Mouse (Mus musculus): ENCODE data around the gene Megf11.
A peak's percentile ranks its signal among the peaks of the same experiment; 100 is the strongest.
"Not testable (repeated sequence)": the region's sequence is repeated elsewhere in the genome, so short reads cannot be mapped to it uniquely, and the experiment has no call there.

Megf11 gene

GRCm38 (mm10) chr9:64645462-64645861 is 260.0 kb downstream of the Megf11 start:
- DNase-seq (ENCODE audit: low read depth, low spot score) = no peak

DNA sequence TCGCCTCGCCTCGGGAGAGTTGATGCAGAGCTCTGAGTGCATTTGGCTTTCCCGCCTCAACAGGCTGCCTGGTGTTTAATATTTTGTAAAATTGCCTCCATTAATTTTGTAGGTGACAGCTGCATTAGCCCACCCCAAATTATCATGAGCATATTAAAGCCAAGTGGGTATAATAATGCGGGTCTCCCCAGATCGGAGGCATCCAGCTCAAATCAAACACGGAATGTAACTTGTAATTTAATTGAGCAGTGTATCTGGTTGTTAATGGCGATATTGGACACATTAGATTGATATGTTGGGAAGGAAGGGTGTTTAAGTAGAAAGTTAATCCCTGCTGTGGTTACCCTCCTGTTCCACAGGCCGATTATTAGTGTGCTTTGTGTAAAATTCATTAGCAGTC is 264.0 kb downstream of the Megf11 start:
- no peak for DNase-seq (ENCODE audit: low read depth, low spot score)

DNA sequence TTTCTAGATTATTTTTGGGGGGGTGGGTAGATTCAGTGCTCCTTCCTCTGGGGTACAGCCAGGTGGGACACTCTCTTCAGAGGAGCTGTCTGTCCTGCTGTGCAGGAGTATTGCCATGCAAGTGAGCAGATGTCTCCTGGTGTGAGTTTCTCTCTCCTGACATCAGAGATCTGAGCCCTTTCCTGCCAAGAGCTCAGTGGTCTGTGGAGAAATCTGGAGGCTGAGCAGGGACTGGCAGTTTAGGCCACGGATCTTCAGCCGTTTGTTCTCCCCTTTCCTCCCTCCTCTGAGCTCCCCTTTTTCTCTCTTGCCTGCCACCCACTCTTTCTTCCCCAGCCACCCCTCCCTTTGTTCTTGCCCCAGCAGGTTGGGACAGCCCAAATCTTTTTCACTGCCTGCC is 264.5 kb downstream of the Megf11 start:
- no peak for DNase-seq (ENCODE audit: low read depth, low spot score)

GRCm38 (mm10) chr9:64651181-64651580 is 265.8 kb downstream of the Megf11 start:
- DNase-seq (ENCODE audit: low read depth, low spot score) = no peak

DNA sequence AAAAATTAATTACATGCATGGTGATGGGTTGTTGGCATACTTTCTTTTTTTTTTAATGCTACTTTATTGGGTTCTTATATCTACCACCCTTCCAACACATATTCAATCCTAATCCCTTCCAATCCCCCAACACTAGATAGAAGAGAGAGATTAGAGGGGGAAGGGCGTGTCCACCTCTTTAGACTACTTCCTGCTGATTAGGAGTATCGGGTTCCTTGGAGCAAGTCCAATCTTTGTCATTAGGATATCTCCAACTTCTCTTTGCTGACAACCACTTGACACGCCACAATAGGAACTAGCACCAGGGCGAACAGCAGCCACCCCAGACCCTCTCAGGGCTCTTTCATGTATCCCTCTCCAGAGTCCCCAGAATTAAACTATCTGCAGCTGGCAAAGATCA is 266.3 kb downstream of the Megf11 start:
- DNase-seq (ENCODE audit: low read depth, low spot score) = no peak

- DNase-seq (ENCODE audit: low read depth, low spot score) = no peak
Measured at GRCm38 (mm10) chr9:64652138-64652537, 266.7 kb downstream of the Megf11 start.

- no peak for DNase-seq (ENCODE audit: low read depth, low spot score)
Measured at GRCm38 (mm10) chr9:64652841-64653361, 267.5 kb downstream of the Megf11 start.

DNA sequence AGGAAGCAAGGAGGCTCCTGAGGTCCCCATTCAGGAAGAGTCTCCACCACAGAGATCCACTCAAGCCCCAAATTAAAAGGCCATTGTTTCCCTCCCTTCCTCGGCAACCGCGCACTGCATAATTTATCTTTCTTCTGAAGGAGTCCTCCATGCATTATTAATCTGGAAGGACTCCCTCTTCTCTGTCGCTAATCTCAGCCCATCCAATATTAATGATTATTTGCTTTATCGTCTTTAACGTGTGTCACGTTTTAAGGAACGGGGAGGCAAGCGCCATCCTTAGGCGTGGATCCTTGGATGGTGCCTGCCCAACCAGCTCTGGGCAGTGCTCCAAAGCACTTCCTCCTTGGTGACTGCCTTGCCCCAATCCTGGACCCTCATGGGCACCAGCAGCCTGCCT is 269.3 kb downstream of the Megf11 start:
- no peak for DNase-seq (ENCODE audit: low read depth, low spot score)

- DNase-seq (ENCODE audit: low read depth, low spot score) = no peak
Measured at GRCm38 (mm10) chr9:64656613-64657012, 271.2 kb downstream of the Megf11 start.

- DNase-seq (ENCODE audit: low read depth, low spot score) = no peak
Measured at GRCm38 (mm10) chr9:64660222-64660621, 274.8 kb downstream of the Megf11 start.

DNA sequence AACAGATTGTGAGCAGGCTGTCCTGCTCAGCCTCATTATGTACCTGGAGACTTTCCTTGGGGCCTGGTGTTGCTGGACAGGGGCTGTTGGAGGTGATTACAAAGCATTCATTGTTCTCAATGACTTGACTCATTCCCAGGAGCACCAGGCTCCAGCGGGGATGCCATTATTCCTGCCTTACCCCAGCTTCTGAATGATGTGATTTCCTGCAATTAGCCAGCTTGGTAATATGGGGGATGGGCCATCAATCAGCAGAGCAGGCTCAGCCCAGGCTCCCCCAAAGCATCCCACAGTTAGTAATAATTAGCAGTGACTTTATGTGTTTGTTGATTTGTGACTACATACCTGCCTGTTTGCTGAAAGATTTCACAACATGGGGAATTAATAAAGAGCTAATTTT is 279.2 kb downstream of the Megf11 start:
- DNase-seq (ENCODE audit: low read depth, low spot score) = no peak

DNA sequence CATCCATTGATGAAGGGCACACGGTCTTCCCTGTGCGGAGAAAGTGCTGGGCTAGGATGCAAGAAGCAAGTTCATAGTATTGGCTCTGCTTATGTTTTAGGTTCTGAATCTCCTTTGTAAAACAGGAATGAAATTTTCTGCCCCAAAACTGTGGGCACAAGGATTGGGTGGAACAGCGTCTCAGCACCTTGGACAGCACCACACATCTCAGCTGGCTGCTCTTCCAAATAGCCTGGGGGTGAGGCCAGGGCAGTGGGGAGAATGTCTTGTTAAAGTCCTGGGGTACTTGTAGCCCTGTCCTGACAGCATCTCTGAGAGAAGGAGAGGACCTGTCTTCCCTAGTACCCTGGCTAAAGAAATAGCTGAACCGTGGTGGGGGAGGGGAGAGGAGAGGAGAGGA is 281.1 kb downstream of the Megf11 start:
- peak; percentile 64 for DNase-seq (ENCODE audit: low read depth, low spot score)

- peak; percentile 77 for DNase-seq (ENCODE audit: low read depth, low spot score)
Measured at GRCm38 (mm10) chr9:64667513-64667912, 282.1 kb downstream of the Megf11 start.

DNA sequence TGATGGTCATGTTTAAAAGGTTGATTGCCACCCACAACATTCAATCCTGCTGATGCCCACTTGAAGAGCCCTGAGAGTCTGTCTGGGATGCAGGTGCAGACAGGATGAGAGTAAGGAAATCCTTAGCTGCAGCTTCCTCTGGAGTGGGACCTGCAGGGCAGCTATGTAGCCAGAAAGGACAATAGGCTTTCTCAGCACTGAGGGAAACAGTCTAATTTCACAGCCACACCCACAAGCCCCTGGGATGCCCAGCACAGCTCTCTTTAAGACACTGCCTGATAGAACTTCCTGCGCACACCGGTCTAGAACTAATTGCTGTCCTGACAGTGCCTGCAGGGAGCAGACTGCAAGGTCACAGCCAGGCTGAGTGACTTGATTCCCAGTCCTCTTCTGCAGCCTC is 282.6 kb downstream of the Megf11 start:
- DNase-seq (ENCODE audit: low read depth, low spot score) = no peak

DNA sequence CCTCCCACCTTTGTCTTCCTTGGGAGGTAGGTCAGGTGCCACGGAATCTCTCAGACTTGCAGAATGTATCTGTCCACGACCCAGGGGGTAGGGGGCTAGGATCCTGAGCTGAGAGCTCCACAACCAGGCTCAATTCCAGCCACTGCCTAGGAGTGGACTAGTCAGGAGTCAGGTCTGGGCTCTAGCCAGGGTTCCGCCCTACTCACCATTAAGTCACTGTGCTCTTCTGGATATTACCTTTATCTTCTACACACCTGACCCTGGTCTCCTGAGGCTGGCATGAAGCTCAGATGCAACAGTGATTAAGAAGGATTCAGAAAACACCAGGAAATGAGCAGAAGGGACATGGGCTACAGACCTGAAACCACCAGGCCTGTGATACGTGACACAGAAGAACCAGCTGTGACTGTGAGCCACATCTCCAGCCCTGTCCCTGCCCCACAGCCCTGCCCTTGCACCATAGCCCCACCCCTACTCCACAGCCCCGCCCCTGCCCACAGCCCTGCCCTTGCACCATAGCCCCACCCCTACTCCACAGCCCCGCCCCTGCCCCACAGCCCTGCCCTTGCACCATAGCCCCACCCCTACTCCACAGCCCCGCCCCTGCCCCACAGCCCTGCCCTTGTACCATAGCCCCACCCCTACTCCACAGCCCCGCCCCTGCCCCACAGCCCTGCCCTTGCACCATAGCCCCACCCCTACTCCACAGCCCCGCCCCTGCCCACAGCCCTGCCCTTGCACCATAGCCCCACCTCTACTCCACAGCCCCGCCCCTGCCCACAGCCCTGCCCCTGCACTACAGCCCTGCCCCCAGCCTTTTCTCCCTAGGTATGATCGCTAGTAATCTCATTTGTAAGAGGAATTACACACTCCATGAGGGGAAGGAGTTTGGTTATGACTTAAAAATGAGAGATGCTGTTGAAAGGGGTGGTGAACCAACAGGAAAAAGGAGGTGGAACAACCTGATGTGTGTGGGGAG is 286.2 kb downstream of the Megf11 start:
- DNase-seq (ENCODE audit: low read depth, low spot score) = not testable (repeated sequence)

GRCm38 (mm10) chr9:64687122-64688014 is 301.9 kb downstream of the Megf11 start:
- no peak for DNase-seq (ENCODE audit: low read depth, low spot score)

DNA sequence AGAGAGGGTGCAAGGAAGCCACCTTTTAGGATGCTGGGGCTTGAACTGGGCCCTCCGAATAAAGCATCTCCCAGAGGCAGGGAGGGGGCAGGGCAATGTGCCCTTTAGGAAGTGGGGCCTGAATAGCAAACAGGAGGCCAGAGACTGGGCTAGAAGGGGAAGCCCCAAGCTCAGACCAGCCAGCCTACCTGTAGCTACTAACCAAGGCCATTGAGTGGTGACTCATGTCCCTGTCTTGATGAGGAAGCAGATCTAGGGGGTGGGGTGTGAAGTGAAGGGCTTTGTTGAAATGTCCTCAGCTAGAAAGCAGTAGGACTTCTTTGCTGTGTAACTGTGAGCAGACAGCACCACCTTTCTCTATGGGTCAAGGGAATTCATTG is 302.6 kb downstream of the Megf11 start:
- DNase-seq (ENCODE audit: low read depth, low spot score) = no peak

DNA sequence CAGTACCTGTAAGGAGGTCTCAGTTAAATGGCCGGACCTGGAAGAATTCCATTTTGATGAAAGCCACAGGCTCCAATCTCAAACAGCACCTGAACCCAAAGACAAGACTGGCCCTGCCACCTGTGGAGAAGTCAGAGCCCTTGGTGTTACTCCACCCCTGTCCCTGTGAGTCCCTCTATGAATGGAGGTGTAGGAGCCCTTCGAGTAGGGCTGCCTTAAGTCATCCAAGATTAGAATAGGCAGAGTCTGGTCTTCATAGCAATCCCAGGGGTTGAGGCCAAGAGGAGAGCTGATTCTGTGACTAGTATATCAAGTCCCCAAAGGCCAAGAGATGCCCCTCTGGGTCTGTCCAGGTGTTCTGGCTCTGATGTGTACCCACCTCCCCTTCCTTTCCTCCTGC is 305.3 kb downstream of the Megf11 start:
- no peak for DNase-seq (ENCODE audit: low read depth, low spot score)

DNA sequence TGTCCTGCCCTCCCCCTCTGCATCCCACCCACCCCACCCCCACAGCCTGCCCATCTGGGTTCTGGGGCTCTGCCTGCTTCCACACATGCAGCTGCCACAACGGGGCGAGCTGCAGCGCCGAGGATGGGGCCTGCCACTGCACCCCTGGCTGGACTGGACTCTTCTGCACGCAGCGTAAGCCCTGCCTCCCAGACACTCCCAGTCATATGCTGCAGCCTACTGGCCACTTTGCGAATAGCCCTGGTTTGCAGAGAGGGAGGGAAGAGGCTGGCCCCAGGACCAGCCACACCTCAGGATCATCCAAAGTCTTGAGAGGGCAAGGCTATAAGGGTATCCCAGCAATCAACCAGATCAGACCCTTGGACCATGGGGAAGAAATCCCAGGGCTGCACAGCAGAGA is 305.8 kb downstream of the Megf11 start:
- DNase-seq (ENCODE audit: low read depth, low spot score) = peak; percentile 31

- no peak for DNase-seq (ENCODE audit: low read depth, low spot score)
Measured at GRCm38 (mm10) chr9:64693094-64693493, 307.7 kb downstream of the Megf11 start.

GRCm38 (mm10) chr9:64695266-64695665 is 309.8 kb downstream of the Megf11 start:
- no peak for DNase-seq (ENCODE audit: low read depth, low spot score)

DNA sequence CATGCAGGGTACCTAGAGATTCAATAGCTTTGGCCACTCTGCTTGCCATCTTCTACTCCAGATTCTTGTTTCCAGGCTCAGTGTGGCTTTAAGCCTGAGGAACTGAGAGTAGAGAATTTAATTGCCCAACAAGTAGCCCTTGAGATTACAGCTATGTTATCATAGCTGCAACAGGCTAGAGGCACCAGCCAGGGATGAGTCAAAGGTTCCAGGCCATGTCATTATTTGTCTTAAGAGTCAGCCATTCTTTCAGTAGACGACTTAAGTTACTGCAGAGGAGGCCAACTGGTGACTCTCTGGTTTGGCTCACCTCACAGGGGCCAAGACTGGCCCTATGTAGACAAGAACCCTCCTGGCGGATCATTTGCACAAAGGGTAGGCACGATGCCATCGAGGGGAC is 311.0 kb downstream of the Megf11 start:
- DNase-seq (ENCODE audit: low read depth, low spot score) = peak; percentile 70
